Mouse (Mus musculus) ovary, adult 18-20 months (tissue): ENCODE results near the gene Large1.
"Not testable (repeated sequence)": the region's sequence is repeated elsewhere in the genome, so short reads cannot be mapped to it uniquely, and the experiment has no call there.

Source experiments
- DNase-seq: peaks from one replicate; pipeline ENCODE4 v3.0.0; 2022; ENCODE audit warnings: low spot score, mixed read lengths

Gene Large1

DNA sequence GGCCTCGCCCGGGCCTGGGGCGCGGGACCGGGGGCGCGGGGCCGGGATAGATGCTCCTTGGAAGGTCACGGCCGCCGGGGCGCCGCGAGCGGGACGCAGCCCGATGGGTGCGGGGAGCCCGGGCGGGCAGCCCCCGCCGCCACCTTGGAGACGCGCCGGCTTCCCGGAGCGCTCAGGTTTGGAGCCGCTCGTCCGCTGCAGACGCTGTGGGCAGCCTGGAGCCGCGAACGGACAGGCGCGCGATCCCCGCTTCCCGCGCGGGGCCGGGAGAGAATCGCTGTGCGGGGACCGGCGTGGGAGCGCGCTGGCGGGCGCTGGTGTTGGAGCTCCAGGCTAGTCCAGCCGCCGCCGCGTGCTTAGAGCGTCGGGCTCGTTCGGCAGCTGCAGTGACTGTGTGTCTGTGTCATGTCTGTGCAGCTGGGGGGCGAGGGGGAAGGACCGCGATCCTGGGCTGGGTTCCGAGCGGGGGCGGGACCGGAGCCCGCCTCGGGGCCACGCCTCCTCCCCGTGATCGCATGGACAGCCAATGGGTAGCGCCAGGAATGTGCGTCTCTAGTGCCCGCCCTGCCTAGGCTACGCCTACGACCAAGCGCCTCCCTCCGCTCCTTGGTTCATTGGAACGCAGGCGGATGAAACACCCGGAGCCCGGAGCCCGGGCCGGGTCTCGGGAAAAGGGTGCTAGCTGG is at the start of gene Large1:
TSS of gene Large1 (minus strand) at position 433 of the 686 bp plus-strand sequence.
- peak; percentile 97 for DNase-seq

DNA sequence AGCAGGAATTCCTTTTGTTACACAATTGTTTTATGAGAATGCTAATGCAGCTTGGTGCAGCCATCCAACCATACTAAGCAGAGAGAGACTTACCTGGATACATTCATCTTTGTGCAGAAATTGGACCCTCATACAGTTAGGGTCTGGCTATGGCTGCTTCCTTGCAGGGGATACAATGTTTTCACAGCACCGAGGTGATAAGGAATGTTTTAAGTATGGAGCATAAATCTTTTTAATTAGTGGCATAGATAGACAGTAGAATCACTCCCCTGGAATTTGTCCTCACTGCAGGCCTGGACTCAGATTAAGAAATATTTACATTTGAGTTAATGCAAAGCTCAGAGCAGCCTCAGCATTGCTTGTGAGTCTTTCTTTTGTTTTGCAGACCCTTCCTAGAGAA is 47.0 kb upstream of the Large1 start:
- DNase-seq = no peak

DNA sequence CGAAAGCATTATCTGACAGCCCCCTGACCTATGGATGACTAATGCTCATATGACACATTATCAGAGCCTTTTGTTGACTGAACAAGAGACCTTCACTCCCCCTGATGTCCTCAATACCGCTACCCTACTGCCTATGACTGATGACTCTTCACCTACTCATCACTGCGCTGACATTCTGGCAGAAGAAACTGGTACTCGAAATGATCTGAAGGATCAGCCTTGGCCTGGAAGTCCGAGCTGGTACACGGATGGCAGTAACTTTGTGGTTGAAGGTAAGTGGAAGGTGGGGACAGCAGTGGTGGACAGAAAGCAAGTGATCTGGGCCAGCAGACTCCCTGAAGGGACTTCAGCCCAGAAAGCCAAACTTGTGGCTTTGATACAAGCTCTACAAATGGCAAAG is 19.7 kb upstream of the Large1 start:
- DNase-seq = not testable (repeated sequence)

DNA sequence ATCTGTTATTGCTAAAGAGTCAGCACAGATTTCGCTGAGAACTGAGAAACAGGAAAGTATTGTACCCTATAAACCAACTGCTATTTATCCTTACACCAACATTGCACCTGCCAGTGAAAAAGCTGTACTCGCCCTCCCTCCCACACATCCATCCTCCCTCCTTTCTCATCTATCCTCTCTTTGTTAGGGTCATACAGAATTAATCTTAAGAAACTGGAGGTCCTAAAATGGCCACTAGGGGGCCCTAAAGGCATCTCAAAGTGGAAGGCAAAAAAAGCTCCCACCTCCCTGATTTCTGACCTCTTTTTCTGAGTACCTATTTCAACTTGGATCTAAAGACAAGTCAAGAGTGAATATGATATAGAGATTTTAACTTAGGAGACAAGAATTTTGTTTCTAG is 2.6 kb upstream of the Large1 start:
- DNase-seq = no peak

DNA sequence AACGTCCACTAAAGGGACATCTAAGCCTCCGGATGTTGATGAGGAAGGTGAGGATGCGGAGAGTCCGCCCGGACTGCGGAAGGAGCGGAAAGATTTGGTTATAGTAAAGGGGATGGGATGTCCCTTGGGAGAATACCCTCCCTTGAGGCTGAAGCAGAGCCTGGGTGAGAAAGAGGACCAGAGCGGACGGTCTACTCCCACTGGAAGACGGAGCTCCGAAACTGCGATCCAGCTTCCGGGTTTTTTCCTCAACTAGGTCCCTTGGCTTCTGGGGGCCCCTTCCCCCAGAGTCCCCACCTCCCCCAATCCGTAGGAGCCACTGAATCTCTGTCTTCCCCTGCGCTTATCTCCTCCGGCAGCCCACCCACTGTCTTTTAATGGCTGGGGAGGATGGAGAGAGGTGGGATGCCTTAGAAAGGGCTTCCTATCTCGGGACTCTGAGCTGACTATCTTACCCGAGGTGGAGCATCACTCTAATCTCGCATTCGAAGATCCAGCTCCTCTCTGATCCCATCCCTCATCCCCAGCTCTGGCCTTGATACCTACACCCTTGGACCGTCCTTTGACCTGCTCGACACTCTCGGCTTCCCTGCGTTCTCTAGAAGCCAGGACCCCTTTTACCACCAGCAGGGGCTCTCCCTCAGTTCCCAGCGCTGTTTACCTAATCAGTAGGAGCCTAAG is 1.0 kb upstream of the Large1 start:
- peak; percentile 26 for DNase-seq

DNA sequence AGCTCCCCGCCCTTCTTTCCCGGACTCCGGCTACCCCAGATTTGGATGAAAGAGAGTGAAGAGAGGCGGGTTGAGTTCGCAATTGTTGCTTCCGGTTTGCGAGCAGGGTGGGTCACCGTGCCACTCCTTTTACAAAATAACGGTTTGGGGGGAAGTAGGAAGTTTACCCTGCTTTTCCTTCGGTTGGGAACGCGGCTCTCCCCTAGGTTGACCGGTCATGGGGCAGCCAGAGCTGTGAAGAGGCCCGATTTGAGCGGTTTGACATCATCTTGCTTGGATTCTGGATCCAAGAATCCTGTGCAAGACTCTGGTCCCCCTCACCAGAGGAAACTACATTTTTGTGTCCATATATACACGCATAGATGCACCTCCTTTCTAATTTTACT is 447 bp upstream of the Large1 start:
- DNase-seq = no peak

DNA sequence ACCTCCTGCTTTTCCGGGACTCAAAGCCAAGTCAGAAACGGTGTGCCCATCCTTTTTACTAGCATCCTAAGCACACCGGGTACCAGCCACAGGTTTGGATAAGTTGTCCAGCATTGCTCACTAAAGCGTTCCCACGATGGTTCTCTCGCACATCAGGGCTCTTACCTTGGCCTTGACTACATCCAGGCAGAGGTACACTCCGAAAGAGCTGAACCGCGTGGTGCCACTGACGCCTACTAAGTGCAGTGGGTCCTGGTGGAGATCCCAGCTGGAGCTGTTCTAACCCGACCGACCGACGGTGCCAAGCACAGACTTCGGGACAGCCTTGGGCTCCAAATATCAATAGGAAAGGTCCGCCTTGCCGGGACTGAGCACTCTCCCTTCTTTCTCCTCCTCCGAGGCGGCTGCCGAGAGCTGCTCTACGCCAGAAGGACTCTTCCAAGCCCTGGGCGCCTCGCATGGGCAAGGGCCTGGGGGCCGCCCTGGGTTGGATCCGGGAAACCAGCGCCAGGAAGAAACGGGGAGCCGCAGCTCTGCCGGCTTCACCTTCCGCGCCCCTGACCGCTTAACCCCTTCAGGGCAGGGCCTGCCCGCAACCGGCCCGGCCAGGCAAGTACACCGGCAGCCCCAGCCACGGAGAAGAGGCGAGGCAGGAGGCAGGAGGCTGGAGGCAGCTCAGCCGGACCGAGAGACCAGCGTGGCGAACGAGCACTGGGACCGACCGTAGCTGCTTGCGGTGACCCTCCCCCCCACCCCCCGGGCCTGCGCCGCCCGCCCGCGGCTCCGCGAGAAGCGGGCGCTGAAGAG is 836 bp downstream of the Large1 start:
- DNase-seq = peak; percentile 12

DNA sequence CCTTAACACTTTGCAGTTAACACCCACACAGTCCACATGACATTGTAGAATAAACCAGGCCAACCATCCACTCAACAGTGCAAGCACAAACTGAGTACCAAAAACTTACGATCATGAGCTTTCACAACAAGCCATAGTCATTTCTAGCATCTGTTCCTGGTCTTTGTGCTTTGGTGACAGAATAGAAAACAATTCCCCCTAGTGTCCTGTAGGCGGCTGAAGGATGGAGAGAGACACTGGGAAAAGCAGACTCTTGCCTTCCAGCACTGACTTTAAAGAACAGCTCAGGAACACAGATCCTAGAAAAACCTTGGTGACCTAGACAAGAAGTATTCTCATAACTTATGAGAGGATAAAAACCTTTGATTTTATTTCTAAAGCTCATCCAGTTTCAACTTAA is 3.0 kb downstream of the Large1 start:
- DNase-seq = no peak

DNA sequence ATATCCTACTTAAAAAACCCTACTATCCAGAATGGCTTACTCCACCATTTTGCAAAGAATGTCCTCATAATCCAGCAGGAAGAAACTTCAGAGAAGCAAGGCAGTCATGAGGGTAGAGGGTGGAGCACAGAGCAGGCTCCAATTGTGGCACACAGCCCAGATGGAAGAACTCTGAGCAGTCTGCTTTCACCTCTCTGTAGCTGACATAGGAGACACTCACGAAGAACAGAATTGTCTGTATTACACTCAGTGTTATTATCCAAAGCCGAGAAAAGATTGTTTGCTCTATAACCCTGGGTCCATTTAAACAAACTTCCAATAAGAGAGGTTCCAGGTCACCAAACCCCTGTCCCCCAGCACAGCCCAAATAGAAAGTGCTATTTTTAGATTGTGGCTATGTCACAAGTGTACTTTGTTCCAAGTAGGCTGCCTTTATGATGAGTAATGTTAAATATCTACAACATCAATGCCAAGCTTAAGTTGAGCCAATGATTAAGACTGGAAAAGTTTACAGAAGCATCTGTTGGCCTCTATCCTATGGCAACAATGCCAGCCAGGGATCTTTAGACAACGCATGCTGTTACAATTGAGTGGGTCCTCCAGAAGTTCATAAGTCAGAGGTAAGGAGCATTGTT is 10.5 kb downstream of the Large1 start:
- no peak for DNase-seq

DNA sequence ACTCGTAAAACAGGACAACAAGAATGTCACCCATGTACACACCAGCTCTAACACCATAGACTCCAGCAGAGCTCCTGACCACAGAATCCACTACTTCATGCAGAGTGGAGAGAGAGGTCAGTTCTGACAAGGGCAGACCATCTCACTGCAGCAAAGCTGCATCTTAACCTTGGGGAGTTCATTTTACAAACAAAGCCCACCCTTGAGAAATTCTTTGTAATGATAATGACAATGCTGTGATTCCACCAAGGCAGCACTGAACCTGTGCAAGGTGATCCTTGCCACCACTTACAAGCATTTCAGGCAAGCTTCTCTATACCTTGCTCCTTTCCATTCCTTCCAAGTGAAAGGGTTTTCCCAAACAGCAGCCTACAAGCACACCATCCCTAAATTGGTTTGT is 16.5 kb downstream of the Large1 start:
- no peak for DNase-seq

DNA sequence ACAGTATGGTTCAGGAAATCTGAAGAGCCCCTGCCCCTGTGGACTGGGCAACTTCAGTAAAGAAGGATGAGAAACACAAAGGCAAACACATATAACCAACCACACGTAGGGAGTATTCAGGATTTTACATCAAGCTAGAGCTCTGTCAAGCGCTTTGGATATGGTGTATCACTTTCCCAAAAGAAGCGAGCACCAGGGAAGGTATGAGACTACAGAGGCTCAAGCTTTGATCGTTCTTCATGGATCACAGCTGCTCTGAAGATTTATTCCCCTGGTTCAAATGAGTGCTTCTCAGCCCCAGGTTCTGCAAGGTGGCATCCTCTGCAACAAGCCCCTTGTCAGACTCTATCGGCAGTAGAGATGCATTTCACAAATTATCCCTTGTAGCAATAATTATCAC is 24.2 kb downstream of the Large1 start:
- no peak for DNase-seq

DNA sequence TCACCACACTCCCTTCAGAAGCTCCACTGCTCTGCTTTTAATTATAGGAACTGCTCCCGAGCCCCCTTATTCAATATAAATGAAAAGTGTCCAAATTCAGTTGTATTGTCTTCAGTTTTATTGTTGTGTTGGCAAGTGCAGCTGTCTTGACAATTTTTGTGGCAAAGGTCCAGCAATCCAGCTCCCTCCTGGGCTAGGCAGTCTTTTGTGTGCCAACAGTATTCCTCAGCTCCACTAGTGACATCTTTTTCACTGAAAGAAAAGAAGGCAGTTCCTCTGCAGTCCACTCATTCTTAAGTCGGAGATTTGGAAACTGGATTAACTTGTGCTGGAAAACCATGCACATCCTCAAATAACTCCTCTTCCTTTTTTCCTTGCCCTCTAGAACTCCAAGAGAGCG is 25.3 kb downstream of the Large1 start:
- no peak for DNase-seq

DNA sequence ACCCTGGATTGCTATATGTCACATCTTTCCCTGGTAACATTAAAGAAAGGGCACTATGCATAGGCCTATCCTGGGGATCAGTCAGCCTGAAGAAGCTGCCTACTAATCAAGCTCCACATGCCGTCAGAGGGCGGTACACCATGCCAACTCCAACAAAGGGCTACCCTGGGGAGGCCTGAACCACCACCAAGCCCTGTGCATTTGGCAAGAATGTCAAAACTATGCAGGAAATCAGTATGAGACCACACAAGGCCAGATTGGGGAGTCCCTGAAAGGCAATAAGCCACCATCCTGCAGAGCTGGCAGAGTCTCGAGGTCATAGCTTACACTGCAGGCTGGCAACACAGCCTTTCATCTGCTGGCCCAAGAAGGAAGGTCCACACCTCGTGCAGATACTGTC is 28.7 kb downstream of the Large1 start:
- DNase-seq = peak; percentile 46

DNA sequence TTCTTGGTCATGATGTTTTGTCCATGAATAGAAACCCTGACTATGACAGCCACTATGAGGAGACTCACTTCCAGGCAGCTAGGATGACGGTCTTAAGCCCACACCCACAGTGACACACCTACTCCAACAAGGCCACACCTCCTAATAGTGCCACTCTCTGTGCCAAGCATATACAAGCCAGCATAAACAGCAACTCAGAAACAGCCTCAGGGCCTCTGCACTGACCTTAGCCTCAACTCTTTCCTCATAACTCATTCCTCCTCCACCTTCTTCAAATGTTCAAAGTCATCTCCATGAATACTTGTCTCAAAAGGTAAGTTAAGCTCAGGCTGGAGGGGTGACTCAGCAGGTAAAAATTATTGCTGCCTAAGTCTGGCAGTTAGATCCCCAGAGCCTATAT is 29.7 kb downstream of the Large1 start:
- DNase-seq = no peak

DNA sequence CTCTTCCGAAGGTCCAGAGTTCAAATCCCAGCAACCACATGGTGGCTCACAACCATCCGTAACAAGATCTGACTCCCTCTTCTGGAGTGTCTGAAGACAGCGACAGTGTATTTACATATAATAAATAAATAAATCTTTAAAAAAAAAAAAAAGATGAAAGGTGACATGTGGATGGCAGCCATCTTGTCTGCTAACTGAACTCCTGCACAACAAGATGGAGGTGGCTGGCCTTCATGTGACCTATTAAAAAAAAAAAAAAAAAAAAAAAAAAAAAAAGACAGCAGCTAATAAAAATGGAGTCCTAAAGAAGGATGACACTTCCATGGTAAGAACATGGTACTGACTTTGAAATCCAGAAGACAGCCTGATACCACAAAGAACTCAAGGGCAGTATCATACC is 33.8 kb downstream of the Large1 start:
- not testable (repeated sequence) for DNase-seq

DNA sequence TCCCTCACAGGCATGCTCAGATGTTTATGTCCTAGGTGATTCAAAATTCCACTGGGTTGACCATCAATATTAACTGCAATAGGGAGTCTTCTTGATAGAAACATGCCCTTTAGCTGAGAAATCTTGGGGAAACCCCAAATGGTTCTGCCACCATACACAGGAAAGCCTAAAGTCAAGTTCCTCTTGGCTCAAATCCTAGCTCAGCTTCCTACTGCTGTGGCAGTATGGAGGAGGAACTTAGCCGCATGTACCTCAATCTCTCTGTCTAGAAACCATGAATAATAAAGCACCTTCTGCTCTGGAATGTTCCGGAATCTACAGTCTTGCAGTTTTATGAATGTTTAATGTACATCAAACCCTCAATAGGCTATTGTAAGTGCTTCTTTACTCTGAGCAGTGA is 39.4 kb downstream of the Large1 start:
- no peak for DNase-seq

DNA sequence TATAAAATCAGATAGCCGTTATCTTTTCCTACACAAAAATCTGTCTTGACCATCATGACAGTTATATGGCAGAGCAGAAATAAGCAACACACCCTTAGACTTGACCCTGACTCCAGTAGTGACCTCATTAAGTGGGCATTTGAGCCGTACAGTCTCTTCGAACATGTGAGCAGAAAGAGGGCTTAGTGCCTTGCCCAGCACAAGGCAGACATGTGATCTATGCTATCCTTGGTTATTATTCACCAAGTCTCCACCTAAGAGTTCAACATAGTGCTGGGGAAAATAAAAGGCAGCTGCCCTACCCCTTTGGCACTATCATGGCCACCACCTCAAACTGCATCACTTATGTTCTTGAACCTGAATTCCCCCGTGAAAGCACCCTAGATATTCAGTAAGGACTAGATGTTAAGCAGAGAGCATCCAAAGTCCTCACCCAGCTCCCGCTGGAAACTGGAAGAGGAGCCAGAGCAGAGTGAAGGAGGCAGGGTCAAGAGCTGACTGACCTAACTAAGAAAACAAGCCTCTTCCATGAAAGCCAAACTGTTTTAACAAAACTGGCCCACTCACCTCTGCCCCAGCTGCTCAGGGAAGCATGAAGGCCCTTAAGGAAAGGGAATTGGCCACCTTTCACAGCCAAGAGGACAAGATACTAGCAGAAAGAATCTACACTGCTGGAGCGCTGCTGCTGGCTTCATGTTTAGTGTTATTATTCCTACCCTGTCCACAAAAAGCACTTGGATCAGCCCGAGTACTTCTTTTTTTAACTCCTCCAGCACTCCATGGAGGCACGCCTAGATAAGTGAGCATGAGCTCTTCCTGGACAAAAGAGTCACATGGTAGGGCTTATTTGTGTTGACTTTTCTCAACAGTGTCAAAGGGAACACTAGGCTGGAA is 40.4 kb downstream of the Large1 start:
- DNase-seq = no peak

DNA sequence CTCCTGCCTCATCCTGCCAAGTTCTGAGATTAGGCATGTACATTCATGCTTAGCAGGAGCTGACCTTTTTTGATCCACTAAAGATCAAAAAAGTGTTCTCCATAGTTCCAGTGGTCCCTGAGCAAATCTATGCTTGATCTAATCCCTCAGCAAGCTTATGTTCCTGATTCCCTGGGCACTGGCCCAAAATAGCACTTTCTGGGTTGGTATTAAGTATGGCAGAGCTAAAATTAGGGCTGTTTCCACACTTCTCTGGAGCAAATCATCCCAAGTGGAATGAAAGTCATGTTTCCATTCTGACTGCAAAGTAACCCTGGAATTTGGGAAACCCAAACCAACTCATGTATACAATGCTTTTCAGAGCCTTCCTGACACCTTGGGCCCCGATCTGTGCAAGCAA is 42.9 kb downstream of the Large1 start:
- no peak for DNase-seq

DNA sequence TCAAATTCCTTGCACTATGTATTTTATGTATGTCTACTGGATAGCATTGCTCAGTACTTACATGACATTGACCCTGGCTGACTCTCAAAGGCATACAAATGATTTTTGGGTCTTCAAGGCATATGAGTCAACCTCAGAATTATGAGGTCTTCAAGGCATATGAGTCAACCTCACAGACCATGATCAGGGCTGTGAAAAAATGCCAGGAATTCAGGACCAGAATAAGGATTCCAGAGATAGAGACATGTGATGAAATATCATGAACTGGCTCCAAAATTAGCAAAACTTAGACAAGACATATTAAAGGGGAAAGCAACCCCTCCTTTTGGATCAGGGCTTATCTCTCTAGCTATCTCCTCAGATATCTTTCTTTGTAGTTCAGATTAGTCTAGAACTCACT is 43.3 kb downstream of the Large1 start:
- DNase-seq = no peak

DNA sequence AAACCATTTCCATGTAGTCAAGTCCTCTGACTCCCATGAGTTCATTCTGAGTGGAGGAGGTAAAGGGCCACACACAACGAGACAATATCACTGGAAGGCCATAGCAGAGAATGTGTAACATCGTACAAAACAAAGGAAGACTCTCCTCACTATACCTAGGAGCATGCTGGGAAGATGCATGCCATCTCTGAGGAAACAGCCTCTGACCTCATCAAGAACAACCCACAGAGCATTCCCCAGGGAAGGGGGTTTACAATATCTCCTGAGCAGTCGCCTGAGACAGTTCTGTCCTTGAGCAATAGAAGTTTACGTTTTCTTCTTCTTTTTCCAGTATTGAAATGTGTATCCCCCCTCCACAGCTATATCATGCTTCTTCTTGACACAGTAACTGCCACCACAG is 49.4 kb downstream of the Large1 start:
- no peak for DNase-seq

DNA sequence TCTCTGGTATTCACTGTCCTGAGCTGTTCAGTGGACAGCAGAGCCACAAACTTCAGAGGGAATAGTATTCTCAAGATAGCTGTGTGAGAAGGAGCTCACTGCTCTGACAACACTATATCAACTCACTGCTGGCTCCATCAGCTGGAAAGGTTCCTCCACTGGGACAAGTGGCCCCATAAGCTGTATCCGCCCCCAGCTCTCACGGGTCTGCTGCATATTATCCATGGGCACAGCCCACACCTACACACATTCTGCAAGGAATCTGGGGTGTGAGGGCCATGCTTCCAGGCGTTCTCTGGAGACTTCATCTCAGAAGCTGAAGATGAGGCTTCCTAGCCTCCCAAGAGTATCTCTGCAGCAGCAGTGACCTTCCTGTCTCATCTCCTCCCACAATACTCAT is 50.4 kb downstream of the Large1 start:
- no peak for DNase-seq

DNA sequence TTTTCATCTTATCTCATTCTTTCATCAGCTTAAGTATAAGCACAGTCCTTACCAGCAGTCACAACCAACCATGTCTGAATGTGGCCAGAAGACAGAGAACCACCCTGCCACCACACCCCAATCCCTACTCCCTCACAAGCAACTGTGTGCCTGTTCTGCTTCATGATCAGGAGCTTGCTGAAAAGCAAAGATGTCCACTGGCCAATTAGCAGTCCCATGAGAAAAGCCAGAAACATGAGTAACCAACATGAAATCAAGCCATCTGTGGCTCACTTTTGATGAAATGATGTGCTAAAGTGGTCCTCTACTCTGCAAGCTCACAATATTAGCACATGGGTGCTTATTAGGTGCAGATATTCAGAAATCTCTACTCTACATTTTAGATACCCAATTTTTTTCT is 57.8 kb downstream of the Large1 start:
- DNase-seq = no peak
